Mouse (Mus musculus): ENCODE measurements at regions not wholly inside any gene's neighbourhood (a gene's known extent, or its start where the extent isn't known, plus 50 kb on each side); places are given as distances from the start of the nearest gene placed in this dataset.
A peak's percentile ranks its signal among the peaks of the same experiment; 100 is the strongest.
"Not testable (repeated sequence)": the region's sequence is repeated elsewhere in the genome, so short reads cannot be mapped to it uniquely, and the experiment has no call there.

DNA sequence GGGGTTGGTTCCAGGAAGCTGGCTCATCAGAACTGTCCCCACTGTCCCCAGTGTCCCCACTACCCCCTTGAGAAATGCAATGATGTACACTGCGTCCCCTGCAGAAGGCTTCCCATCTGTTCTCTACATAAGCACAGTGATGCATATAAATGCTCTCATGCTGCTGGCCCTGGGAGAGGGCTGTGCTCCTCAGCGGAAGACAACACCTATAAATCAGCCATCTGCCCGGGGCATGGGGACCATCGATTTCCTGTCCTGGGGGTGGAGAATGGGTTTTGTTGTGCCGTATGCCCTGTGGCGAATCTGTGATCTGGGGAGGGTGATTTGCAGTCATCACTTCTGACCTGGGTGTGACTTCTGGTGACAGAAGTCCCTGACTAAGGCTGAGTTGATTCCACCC is 174.9 kb upstream of the Sulf2 start:
- DNase-seq (ENCODE audit: low spot score in 2 of 2) = no peak

DNA sequence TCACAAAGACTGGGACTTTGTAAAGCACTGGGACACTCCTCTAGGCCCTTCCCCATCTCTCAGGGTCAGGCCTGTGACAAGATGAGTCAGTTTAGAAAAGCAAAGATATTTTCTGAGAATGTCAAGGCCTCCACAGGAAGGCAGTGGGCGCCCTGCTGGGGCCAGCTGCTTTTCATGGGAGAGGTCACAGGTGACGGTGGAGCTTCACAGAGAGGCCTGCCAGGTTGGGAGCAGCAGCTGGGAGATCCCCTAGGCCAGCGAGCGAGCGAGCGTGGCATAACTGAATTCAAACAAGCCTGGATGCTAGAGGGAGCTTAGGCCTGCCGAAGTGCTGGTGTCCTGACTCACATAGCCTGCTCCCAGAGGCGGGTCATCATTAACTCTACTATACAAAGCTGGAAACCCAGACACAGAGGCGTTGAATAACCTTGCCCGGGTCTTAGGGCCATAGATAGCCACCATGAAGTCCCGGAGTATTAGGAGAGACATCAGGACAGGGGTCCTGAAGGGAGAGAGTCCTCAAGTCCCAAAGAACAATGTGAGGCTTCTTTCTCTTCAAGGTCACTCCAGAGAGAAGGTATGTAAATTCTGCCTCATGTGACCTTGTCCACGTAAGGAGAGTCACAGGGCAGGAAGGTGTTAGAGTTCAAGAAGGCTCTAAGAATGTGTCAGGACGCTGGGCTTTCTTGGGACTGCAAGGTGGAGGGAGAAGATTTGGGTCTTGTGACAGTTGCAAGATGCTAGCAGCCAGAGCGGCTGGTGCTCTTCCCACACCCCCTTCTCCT is 174.3 kb upstream of the Sulf2 start:
- no peak for DNase-seq (ENCODE audit: low spot score in 2 of 2)

DNA sequence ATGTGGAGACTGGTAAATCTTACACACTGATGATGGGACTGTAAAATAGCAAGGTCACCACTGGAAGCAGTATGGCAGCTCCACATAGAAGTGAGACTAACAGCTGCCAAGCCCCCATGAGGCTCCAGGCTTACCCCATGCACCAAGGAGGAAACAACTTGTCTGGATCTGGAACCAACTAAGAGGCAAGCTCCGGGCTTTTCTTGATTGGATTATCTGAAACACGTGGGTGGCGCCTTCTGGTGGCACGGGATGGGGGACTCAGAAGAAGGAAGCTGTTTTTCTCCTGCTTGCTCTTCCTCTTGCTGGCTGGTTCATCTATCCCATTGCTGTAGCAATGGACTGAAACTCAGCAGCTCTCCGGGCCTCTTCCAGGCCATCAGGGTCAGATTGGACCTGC is 171.5 kb upstream of the Sulf2 start:
- DNase-seq (ENCODE audit: low spot score in 2 of 2) = no peak

DNA sequence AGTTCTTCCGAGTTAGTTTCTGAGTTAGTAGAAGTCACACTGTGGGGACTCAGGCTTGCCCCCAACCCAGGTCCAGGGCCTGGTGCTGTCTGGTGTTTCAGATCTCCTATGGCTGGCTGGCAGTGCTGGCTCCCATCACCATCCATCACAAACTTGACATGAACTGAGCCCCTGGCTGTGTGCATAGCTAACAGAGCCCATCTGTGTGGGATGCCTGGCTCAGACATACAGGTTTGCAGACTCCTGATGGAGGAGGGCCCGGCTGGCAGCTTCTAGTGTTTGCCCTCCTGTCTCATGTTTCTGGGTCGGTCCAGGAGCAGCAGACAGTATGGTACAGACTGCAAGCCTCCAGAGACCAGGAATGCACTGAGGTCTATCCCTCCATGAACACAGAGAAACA is 169.5 kb upstream of the Sulf2 start:
- no peak for DNase-seq (ENCODE audit: low spot score in 2 of 2)

DNA sequence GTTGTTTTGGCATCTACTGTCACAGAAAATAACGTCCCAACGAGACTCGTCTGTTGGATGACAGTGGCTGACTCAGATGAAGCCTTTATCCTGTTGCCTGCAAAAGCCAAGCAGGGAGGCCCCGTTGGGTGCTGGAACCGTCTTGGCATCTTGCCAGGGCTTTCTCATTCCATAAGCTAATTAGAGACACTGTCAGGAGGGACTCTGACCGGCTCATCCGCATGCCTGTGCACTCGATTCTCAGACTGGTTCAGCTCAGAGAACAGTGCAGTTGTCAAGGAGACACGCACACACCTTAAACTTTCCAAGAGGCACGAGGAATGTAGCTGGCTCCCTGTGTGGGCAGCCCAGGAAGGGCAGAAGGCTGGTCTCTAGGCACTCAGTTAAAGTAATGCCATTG is 169.0 kb upstream of the Sulf2 start:
- DNase-seq (ENCODE audit: low spot score in 2 of 2) = no peak

DNA sequence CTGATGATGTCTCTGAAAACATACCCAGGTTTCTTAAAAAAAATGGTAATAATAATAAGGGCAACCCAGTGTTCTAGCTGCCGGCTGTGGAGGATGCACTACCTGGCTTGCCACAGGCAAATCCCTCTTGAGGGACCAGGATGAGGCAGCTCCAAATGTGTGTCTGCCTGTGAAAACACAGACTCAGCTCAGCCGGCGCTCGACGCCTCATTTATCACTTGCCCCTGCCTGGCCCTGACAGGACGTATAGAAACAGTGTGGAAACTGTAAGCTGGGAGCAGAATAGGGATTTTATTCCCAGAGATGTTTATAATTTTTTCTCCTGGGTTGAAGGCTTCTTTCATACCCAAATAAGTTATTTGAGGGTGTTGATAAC is 167.2 kb upstream of the Sulf2 start:
- no peak for DNase-seq (ENCODE audit: low spot score in 2 of 2)

DNA sequence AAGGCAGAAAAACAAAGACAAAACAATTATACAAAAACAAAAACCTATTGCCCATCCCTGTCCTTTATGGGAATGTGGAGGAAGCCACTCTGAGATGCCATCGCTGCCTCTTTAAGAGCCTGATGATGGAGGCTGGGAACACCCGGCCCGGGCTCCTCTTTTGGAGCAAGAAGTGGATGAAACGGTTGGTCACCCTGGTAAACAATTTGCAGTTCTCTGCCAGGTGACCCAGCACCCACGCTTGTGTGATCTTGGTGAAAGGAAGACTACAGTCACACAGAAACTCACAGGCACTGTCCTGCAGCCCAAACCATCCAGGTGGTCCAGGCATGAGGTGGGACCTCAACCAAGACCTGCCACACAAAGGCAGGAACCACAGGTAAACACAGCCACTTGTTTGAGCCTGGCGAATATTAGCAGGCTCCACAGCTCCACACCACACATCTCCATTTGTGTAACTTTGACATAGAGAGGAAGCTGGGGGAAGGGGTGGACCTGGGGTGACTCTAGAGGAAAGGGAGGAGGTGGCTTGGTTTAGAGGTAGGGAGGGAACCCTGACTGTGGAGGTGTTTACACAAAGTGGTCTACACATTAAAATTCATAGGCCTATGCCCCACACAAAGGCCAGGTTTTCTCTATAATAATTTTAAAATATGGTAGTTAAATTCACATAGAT is 166.7 kb upstream of the Sulf2 start:
- no peak for DNase-seq (ENCODE audit: low spot score in 2 of 2)

DNA sequence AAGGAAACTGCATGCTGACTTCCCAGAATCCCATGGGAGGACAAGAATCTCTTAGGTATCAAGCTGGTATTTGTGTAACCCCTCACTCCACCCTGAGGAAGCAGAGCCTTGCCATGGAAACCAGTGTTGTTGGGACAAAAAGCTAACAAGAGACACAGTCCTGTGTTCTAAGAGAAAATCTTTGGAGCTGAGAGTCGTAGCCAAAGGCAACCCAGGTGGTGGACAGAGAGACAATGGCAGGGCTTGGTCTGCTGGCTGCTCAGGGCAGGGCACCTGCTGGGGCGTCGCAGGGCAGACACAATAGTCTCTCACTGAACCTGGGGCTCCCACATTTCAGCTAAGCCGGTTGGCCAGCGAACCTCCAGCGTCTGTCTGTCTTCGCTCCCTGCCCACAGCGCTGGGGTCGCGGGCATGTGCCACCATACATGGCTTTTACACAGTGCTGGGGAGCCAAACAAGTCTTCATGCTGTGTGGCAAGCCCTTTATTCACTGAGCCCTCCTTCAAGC is 161.0 kb upstream of the Sulf2 start:
- DNase-seq (ENCODE audit: low spot score in 2 of 2) = no peak

DNA sequence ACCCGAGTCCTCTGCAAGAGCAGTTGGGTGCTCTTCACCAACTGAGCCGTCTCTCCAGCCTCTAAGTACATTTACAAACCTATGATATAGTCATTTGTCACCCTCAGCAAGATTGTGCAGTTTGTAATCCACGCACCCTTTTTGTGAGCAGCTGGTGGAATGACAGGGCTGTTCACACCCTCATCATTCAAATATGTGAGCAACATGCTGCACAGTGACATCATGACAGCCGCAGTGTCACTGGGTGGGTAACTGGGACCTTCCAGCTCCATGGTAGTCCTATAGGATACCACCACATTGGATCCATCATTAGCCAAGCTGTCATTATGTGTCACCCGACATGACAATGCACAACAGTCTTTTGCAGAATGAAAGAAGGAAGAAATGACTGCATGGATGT is 155.0 kb upstream of the Sulf2 start:
- no peak for DNase-seq (ENCODE audit: low spot score in 2 of 2)

DNA sequence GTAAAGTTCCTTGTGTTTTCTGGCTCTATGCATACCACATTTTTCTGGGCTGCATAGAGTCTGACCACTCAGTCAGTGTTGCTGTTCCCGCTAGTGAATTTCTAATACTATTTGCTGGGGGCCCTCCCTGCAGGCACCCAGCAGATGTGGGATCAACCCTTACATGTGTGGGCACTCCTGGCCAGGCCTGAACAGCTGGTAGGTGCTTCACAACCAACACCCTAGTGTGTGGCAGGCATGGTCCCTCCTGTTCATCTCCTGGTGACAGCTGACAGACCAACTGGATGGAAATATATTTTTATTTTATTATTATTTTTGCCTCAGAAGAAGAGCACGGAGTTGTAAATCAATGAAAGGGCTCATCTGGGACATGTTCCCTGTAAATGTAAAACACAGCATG is 154.4 kb upstream of the Sulf2 start:
- DNase-seq (ENCODE audit: low spot score in 2 of 2) = no peak

DNA sequence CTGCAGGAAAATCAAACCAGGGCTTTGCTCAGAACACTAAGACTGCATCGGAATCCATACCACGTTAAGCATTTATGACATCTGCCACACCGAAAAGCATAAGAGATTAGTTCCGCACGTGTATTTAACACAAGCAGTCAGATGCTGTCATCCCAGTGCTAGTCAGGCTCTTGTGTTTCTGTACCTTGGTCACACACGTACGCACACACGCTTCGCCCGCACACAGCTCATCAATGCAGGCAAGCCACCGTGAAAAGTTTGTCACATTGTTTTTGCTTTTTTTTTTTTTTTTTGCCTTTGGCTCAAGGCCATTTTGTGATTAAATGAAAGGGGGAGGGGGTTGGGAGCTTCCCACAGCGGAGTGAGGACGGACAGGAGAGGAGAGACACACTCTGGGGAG is 152.1 kb upstream of the Sulf2 start:
- no peak for DNase-seq (ENCODE audit: low spot score in 2 of 2)

DNA sequence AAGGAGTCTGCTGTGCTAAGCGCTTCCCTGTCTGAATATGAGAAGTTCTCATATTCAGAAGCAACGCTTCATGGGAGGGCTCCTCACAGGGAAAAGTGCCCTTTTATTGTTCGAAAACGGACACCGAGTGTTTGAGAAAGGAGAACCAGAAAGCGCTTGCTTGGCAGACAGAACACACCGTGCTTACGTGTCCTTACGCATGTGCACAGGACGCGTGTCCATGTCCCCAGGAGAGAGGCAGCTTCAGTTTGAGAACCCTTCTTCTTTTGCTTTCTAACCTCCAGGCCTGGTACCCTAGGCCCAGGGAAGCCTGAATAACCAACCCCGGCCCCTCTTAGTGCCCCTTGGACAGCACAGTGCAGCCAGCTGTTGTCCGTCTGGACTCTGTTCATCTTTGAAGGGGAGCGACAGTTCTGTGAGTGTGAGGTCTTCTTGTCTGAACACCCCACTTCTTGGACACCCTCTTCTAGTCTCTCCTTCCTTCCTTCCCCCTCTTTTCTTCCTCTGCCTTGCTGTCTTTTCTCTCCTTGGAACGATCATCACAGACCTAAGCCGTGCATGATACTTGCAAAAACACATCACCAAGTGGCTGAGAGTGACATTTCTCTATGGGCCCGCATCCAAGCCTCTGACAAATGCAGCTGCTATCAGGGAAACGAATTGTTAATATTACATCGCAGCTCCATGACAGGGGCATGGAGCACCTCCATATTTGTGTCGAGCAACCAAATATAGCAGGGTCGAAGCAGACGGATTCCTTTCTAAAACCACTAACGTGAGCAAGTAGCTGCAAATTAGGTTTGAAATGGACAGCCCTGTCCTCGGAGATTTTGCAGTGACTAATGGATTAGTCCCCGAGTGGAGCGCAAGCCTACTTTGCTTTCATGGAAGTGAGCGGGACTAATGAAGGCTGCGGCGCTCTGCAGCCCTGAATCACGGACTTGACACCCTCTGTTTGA is 149.9 kb upstream of the Sulf2 start:
- DNase-seq (ENCODE audit: low spot score in 2 of 2) = no peak

DNA sequence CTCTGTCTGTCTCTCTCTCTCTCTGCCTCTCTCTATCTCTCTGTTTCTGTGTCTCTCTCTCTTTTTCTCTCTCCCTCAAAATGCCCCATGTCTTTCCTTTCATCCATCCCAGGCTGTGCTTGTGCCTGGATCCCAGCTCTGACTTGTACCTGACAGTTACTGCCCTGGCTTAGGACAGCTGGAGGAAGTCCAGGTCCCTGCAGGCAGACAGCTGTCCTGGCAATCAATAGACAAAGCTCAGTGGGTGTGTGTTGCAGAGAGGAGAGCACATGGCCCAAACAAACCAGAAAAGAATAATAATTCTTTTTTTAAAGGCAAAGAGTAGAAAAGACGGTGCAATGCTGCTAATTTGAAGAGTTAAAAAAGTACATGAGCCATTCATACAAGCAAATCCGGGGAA is 148.4 kb upstream of the Sulf2 start:
- DNase-seq (ENCODE audit: low spot score in 2 of 2) = no peak

DNA sequence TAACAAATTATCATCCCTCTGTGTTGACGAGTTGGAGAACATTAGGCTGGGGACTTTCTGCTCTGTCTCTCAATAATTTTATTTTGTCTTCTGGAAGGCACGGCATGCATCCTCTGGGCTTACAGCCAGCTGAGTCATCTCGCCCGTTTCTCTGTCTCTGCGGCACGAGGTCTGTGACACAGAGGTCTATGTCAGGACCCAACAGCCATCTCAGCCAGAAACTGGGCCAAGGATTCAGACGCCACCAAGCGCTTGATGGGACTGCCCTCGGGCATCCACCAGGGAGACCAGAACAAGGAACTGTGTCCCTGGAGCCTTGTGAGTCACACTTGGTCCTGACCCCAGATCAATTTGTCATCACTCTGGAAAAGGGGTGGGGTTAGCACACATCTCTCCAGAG is 145.7 kb upstream of the Sulf2 start:
- DNase-seq (ENCODE audit: low spot score in 2 of 2) = peak; percentile 30 to 34

DNA sequence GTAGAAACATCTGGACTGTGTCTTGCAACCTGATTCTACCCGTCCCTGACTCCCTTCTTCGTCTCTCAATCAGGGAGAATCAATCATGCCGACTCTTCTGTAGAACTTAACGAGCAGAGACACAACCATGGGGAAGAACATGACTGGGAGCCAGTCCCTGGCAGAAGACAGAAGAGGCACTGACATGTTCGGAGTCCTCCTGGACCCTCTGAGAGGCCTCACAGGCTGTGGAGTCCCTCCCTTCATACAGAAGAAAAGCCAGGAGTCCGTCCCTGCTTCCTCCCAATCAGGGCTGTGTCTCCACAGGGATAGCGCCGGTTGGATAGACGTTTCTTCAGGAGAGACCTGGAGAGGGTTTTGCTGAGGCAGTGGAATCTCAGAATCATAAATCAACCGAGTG is 139.2 kb upstream of the Sulf2 start:
- DNase-seq (ENCODE audit: low spot score in 2 of 2) = no peak

DNA sequence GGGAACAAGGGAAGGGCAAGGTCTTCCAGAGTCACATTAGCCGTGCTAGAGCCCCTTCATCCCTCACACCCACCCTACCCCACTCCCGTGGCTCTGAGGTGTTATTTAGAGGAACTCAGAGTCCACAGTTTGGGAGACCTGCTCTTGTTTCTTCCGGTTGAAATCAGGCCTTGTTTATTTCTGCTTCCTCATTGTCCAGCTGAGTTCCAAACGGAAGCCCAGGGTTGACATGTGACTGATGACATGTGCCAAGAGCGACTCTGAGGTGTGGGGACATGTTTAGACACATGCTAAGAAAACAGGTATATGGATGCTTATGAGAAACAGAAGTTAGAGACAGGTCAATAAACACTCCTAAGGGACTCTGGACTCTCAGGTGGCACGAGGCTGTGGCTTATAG is 137.5 kb upstream of the Sulf2 start:
- DNase-seq (ENCODE audit: low spot score in 2 of 2) = no peak

DNA sequence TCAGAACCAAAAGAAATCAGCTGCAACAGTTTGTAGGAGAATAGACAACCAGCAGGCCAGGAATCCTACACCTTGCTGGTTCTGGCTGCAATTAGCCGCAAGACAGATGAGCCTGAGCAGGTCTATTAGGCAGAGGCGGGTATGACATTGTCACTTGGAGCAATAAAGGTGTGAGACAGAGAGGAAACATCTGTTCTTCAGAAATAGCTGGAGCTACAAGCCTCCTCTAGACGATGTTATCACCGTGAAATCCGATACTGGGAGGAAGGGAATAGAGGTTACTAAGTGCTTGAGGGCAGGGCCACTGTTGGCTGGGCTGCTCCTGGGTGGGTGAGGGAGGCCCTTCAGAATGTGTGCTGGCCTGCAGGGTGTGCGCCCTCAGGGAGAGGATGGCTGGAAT is 135.8 kb upstream of the Sulf2 start:
- no peak for DNase-seq (ENCODE audit: low spot score in 2 of 2)

DNA sequence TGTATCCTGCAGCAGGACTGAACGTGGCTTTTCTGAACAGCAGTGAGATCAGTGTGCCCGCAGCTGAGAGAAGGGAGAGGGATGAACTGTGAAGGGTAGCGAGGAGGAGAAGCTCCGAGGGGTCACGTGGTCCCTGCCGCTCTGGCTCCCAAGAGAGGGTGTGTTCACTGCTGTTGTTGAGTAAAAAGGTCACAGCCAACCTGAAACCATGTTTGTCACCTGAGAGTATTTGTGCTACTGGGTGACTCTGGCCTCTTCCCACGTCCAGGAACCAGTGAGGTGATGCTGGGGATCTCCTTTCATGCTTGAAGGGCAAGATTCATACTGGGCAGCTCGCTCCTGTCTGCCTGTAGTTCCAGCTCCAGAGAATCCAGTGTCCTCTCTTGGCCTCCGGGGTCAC is 135.4 kb upstream of the Sulf2 start:
- DNase-seq (ENCODE audit: low spot score in 2 of 2) = no peak

DNA sequence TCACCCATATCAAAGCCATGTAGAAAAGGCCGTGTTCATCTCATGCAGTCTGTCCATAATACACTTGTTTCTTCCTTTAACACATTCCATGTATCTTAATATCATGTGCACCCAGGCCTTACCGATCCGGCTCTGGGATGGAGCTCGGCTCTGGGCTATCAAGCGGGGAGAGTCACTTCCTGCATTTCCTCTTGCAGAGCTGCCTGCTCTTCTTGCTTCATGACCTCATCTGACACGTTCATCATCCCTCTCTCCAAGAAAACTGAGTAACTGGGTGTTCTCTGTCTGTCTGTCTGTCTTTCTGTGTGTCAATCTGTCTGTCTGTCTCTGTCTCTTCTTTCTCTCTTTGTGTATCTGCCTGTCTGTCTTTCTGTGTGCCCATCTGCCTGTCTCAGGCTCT is 133.7 kb upstream of the Sulf2 start:
- DNase-seq (ENCODE audit: low spot score in 2 of 2) = no peak

DNA sequence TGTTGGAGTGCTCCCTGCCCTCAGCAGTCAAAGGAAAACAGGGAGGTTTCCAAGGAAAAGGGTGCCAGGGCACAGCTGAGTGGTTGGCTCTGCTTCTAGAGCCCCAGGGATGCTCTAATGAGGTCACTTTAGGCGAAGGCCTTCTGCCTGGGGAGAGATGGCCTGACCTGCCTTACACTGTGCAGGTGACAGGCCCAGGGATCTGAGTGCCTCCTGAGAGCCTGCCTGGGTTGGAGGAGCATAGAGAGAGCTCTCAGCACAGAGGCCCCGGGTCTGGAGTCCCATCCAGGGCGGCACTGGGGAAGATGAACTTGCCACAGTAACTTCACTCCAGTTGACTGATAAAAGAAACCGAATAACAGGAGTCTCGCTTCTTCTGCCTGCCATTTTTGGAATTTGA is 125.7 kb upstream of the Sulf2 start:
- not testable (repeated sequence) for DNase-seq (ENCODE audit: low spot score in 2 of 2)

DNA sequence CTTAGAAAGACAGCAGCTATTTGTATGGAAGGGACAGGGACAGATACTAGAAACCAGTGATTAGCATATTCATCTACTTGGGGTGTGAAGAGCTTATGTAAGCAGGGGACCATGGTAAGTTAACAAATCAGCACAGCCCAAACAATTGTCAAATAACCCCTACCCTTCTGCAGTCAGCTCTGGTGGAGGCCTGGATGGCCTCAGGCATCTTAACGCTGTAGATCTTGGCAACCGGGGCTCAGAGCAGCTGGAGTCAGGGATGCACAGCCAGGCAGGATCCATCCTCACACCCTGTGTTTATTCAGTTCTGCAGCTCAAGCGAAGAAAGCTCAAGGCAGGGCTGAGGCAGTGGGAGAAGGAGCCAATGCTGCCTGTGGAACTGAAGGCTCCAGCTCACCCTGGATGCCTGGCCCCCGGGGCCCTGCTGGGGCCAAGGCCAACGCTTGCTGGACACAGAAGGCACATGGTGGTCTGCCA is 125.2 kb upstream of the Sulf2 start:
- DNase-seq (ENCODE audit: low spot score in 2 of 2) = no peak

DNA sequence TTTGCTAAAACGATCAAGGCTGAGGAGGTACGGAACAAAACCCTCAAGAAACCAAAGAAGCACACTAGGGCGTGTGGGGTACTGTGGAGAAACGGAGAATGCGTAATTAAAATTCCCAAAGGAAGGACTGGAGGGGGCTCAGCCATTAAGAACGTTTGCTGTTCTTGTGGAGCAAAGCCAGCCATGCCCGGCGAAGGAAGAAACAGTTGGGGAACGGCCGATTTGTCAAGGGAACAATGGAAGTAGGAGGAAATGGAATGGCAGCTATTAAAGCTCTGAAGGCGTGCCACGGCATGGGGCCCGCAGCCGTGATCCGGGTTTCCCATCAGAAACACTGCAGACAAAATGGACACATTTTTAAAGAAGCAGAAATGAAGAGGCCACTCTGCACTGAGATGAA is 124.2 kb upstream of the Sulf2 start:
- DNase-seq (ENCODE audit: low spot score in 2 of 2) = no peak

Measured in gastrocnemius, postnatal 4 days (tissue).